Mouse (Mus musculus) hindbrain, embryonic 12.5 days (tissue): ENCODE measurements around the gene Ttll13. TPM values are rescaled to one million over a fixed set of nuclear protein-coding genes. Genes with fewer than 3 reads are reported as not detected.
A peak's percentile ranks its signal among the peaks of the same experiment; 100 is the strongest.

Experiments
- ATAC-seq: fragments of 200-750 bp; cut with Nextera tagmentation; 2 replicates; pipeline ENCODE4 v1.8.0; 2017; ENCODE audit warnings: moderate TSS enrichment; ENCODE audit not compliant: low FRiP score
- H3K27ac ChIP-seq: fragments of 300-500 bp; sonication (generic); 2 replicates; pipeline ENCODE4 v1.5.1; 2016; ENCODE audit warnings: mild to moderate bottlenecking
- H3K27me3 ChIP-seq: fragments of 300-500 bp; sonication (generic); 2 replicates; pipeline ENCODE4 v1.6.1; 2016; ENCODE audit warnings: mild to moderate bottlenecking
- H3K36me3 ChIP-seq: fragments of 300-500 bp; sonication (generic); 2 replicates; pipeline ENCODE4 v1.6.1; 2016; ENCODE audit warnings: mild to moderate bottlenecking
- H3K4me1 ChIP-seq: fragments of 300-500 bp; sonication (generic); 2 replicates; pipeline ENCODE4 v1.6.1; 2016
- H3K4me2 ChIP-seq: fragments of 300-500 bp; sonication (generic); replicated peaks from 2 replicates; pipeline ENCODE4 v1.6.1; 2016; ENCODE audit warnings: mild to moderate bottlenecking
- H3K4me3 ChIP-seq: fragments of 300-500 bp; sonication (generic); 2 replicates; pipeline ENCODE4 v1.5.1; 2016; ENCODE audit warnings: mild to moderate bottlenecking
- H3K9ac ChIP-seq: fragments of 300-500 bp; sonication (generic); 2 replicates; pipeline ENCODE4 v1.6.1; 2016; ENCODE audit warnings: mild to moderate bottlenecking, moderate library complexity
- H3K9me3 ChIP-seq: fragments of 300-500 bp; sonication (generic); replicated peaks from 2 replicates; pipeline ENCODE4 v1.6.1; 2016; ENCODE audit warnings: mild to moderate bottlenecking
- WGBS: fragments of 180-500 bp; shearing (Covaris S2); methylation state at CpG from one replicate; pipeline ENCODE4 v1.1.7; 2016; 5-methylcytosine and 5-hydroxymethylcytosine counted together
- polyA plus RNA-seq: library from polyadenylated mRNA; unstranded; fragments of >200 nt; fragmentation: Nextera tagmentation; extraction: Ambion mirVana; gene quantifications from 2 replicates; pipeline ENCODE4 v1.2.1, GENCODE M21; 2016

Ttll13 gene
- polyA plus RNA-seq, 1 experiment from 2014 or later: 2.0 TPM

GRCm38 (mm10) chr7:80280032-80280431 lies 33.9 kb downstream of the Ttll13 start:
- Histone ChIP-seq H3K4me2 (no peak overlapping the region), H3K9me3 (peaks cover 3% of the 10 kb centered on the region), H3K4me1 (no peaks in the 10 kb centered on the region), H3K27ac (no peak overlapping the region), H3K36me3 (peaks cover 75% of the 10 kb centered on the region), H3K4me3 (no peak overlapping the region), H3K27me3 (no peaks in the 10 kb centered on the region), H3K9ac (no peak overlapping the region)
- no peak for ATAC-seq
- WGBS: 84% methylated on average over 10 of the region's 10 CpGs

GRCm38 (mm10) chr7:80280998-80281397 lies 34.8 kb downstream of the Ttll13 start:
- Histone ChIP-seq H3K9ac (no peak overlapping the region), H3K4me1 (no peaks in the 10 kb centered on the region), H3K27ac (no peak overlapping the region), H3K4me3 (no peak overlapping the region), H3K4me2 (no peak overlapping the region), H3K9me3 (no peaks in the 10 kb centered on the region), H3K36me3 (peaks cover 77% of the 10 kb centered on the region), H3K27me3 (no peaks in the 10 kb centered on the region)
- ATAC-seq: no peak
- 87% methylated on average over 2 of the region's 2 CpGs for WGBS

GRCm38 (mm10) chr7:80281646-80282045 lies 35.5 kb downstream of the Ttll13 start:
- WGBS: 96% methylated on average over 3 of the region's 3 CpGs
- Histone ChIP-seq H3K27ac (no peak overlapping the region), H3K27me3 (no peaks in the 10 kb centered on the region), H3K36me3 (peaks cover 77% of the 10 kb centered on the region), H3K9ac (no peak overlapping the region), H3K4me2 (no peak overlapping the region), H3K9me3 (no peaks in the 10 kb centered on the region), H3K4me3 (no peak overlapping the region), H3K4me1 (no peaks in the 10 kb centered on the region)
- ATAC-seq: no peak

GRCm38 (mm10) chr7:80283226-80283918 lies 37.2 kb downstream of the Ttll13 start:
- H3K9ac ChIP-seq: no peak overlapping the region
- H3K4me3 ChIP-seq: no peak overlapping the region
- no peaks in the 10 kb centered on the region for H3K27me3 ChIP-seq
- 93% methylated on average over 3 of the region's 3 CpGs for WGBS
- H3K9me3 ChIP-seq: no peaks in the 10 kb centered on the region
- H3K27ac ChIP-seq: no peak overlapping the region
- H3K4me2 ChIP-seq: no peak overlapping the region
- H3K4me1 ChIP-seq: no peaks in the 10 kb centered on the region
- ATAC-seq: no peak
- H3K36me3 ChIP-seq: peaks cover 76% of the 10 kb centered on the region

GRCm38 (mm10) chr7:80284391-80284790 lies 38.2 kb downstream of the Ttll13 start:
- H3K27me3 ChIP-seq: no peaks in the 10 kb centered on the region
- H3K4me1 ChIP-seq: no peaks in the 10 kb centered on the region
- H3K9ac ChIP-seq: no peak overlapping the region
- H3K4me3 ChIP-seq: no peak overlapping the region
- peaks cover 68% of the 10 kb centered on the region for H3K36me3 ChIP-seq
- no peak overlapping the region for H3K4me2 ChIP-seq
- H3K27ac ChIP-seq: no peak overlapping the region
- H3K9me3 ChIP-seq: no peaks in the 10 kb centered on the region
- WGBS: 90% methylated on average over 5 of the region's 5 CpGs
- ATAC-seq: no peak

GRCm38 (mm10) chr7:80285725-80286124 lies 39.5 kb downstream of the Ttll13 start:
- H3K27ac ChIP-seq: no peak overlapping the region
- no peaks in the 10 kb centered on the region for H3K9me3 ChIP-seq
- no peak overlapping the region for H3K4me3 ChIP-seq
- no peaks in the 10 kb centered on the region for H3K4me1 ChIP-seq
- 95% methylated on average over 6 of the region's 6 CpGs for WGBS
- H3K27me3 ChIP-seq: no peaks in the 10 kb centered on the region
- H3K4me2 ChIP-seq: no peak overlapping the region
- peaks cover 73% of the 10 kb centered on the region for H3K36me3 ChIP-seq
- no peak overlapping the region for H3K9ac ChIP-seq
- no peak for ATAC-seq

GRCm38 (mm10) chr7:80287736-80288135 lies 41.6 kb downstream of the Ttll13 start:
- Histone ChIP-seq H3K4me3 (no peak overlapping the region), H3K4me2 (no peak overlapping the region), H3K9me3 (no peaks in the 10 kb centered on the region), H3K9ac (no peak overlapping the region), H3K27me3 (no peaks in the 10 kb centered on the region), H3K4me1 (no peaks in the 10 kb centered on the region), H3K36me3 (peaks cover 73% of the 10 kb centered on the region), H3K27ac (no peak overlapping the region)
- no peak for ATAC-seq
- WGBS: 78% methylated on average over 10 of the region's 10 CpGs

GRCm38 (mm10) chr7:80294062-80294763 lies 48.0 kb downstream of the Ttll13 start, which contains the start of gene Prc1:
Gene Prc1 (plus strand): TSS chr7:80294450.
- Histone ChIP-seq H3K9me3 (no peaks in the 10 kb centered on the region), H3K27me3 (no peaks in the 10 kb centered on the region), H3K9ac (peak within 1 kb of the TSS; percentile 70), H3K36me3 (peaks cover 18% of the 10 kb centered on the region), H3K4me3 (peak within 1 kb of the TSS; percentile 60), H3K27ac (peak within 1 kb of the TSS; percentile 66), H3K4me2 (peak within 1 kb of the TSS; percentile 75), H3K4me1 (peaks cover 6% of the 10 kb centered on the region; the same call in 1 of the 2 replicates)
- WGBS: under 1% methylated on average over 52 of the region's 52 CpGs
- peak; percentile 99 for ATAC-seq

- Histone ChIP-seq H3K4me3 (peak overlapping the region; percentile 60), H3K4me1 (peaks cover 6% of the 10 kb centered on the region; the same call in 1 of the 2 replicates), H3K36me3 (peaks cover 13% of the 10 kb centered on the region), H3K9ac (peak overlapping the region; percentile 70), H3K9me3 (no peaks in the 10 kb centered on the region), H3K27me3 (no peaks in the 10 kb centered on the region), H3K27ac (peak overlapping the region; percentile 66; the same call in 1 of the 2 replicates), H3K4me2 (peak overlapping the region; percentile 75)
- ATAC-seq: no peak; the same call in 1 of the 2 replicates
- WGBS: 10% methylated on average over 37 of the region's 37 CpGs
Measured at GRCm38 (mm10) chr7:80294764-80295648, 48.8 kb downstream of the Ttll13 start.

- H3K27me3 ChIP-seq: no peaks in the 10 kb centered on the region
- no peak overlapping the region for H3K27ac ChIP-seq
- H3K9ac ChIP-seq: no peak overlapping the region
- peak overlapping the region; percentile 75; the same call in 1 of the 2 replicates for H3K4me2 ChIP-seq
- H3K4me1 ChIP-seq: peaks cover 6% of the 10 kb centered on the region; the same call in 1 of the 2 replicates
- 0 out of 2 replicates have a peak overlapping the region, but pooled peaks have one; percentile 2 for H3K4me3 ChIP-seq
- peaks cover 12% of the 10 kb centered on the region for H3K36me3 ChIP-seq
- WGBS: 96% methylated on average over 6 of the region's 6 CpGs
- ATAC-seq: no peak
- H3K9me3 ChIP-seq: no peaks in the 10 kb centered on the region
Measured at GRCm38 (mm10) chr7:80296462-80296861, 50.3 kb downstream of the Ttll13 start.

- no peak for ATAC-seq
Measured at GRCm38 (mm10) chr7:80297041-80297440, 50.9 kb downstream of the Ttll13 start.

GRCm38 (mm10) chr7:80298754-80299153 lies 52.6 kb downstream of the Ttll13 start:
- Histone ChIP-seq H3K36me3 (peaks cover 22% of the 10 kb centered on the region), H3K9ac (no peak overlapping the region), H3K27ac (no peak overlapping the region), H3K4me1 (peaks cover 6% of the 10 kb centered on the region; the same call in 1 of the 2 replicates), H3K9me3 (no peaks in the 10 kb centered on the region), H3K4me2 (no peak overlapping the region), H3K27me3 (no peaks in the 10 kb centered on the region), H3K4me3 (no peak overlapping the region)
- 96% methylated on average over 4 of the region's 4 CpGs for WGBS
- ATAC-seq: no peak

More at GRCm38 (mm10) chr7:80297041-80297440, 50.9 kb downstream of the Ttll13 start:
- Histone ChIP-seq H3K36me3 (peaks cover 17% of the 10 kb centered on the region), H3K27me3 (no peaks in the 10 kb centered on the region), H3K9me3 (no peaks in the 10 kb centered on the region), H3K4me3 (no peak overlapping the region), H3K4me2 (no peak overlapping the region), H3K9ac (0 out of 2 replicates have a peak overlapping the region, but pooled peaks have one; percentile 8), H3K4me1 (peaks cover 6% of the 10 kb centered on the region; the same call in 1 of the 2 replicates), H3K27ac (no peak overlapping the region)
- 84% methylated on average over 3 of the region's 3 CpGs for WGBS
